Mouse (Mus musculus) hindbrain, embryonic 16.5 days (tissue): ENCODE results near the gene Lrrc19. TPM values are rescaled to one million over a fixed set of nuclear protein-coding genes. Genes with fewer than 3 reads are reported as not detected.
A peak's percentile ranks its signal among the peaks of the same experiment; 100 is the strongest.
"Not testable (repeated sequence)": the region's sequence is repeated elsewhere in the genome, so short reads cannot be mapped to it uniquely, and the experiment has no call there.

Source experiments
- ATAC-seq: fragments of 200-750 bp; cut with Nextera tagmentation; 2 replicates; pipeline ENCODE4 v1.8.0; 2017; ENCODE audit warnings: moderate TSS enrichment, moderate library complexity
- H3K27ac ChIP-seq: fragments of 300-500 bp; sonication (generic); 2 replicates; pipeline ENCODE4 v1.5.1; 2014; ENCODE audit warnings: low read depth, mild to moderate bottlenecking, control low read depth, low read length, moderate library complexity
- H3K27me3 ChIP-seq: fragments of 300-500 bp; sonication (generic); replicated peaks from 2 replicates; pipeline ENCODE4 v1.6.1; 2014; ENCODE audit warnings: low read length; ENCODE audit not compliant: control insufficient read depth, insufficient read depth
- H3K36me3 ChIP-seq: fragments of 300-500 bp; sonication (generic); 2 replicates; pipeline ENCODE4 v1.6.1; 2014; ENCODE audit warnings: mild to moderate bottlenecking, low read length, moderate library complexity, mixed read lengths; ENCODE audit not compliant: control insufficient read depth, insufficient read depth
- H3K4me1 ChIP-seq: fragments of 300-500 bp; sonication (generic); 2 replicates; pipeline ENCODE4 v1.6.1; 2014; ENCODE audit warnings: low read depth, low read length; ENCODE audit not compliant: control insufficient read depth, insufficient read depth
- H3K4me2 ChIP-seq: fragments of 300-500 bp; sonication (generic); 2 replicates; pipeline ENCODE4 v1.6.1; 2014; ENCODE audit warnings: mild to moderate bottlenecking, low read length, control low read depth, moderate library complexity
- H3K4me3 ChIP-seq: fragments of 300-500 bp; sonication (generic); 2 replicates; pipeline ENCODE4 v1.5.1; 2014; ENCODE audit warnings: mild to moderate bottlenecking, low read length, control low read depth, moderate library complexity
- H3K9ac ChIP-seq: fragments of 300-500 bp; sonication (generic); 2 replicates; pipeline ENCODE4 v1.6.1; 2014; ENCODE audit warnings: low read depth, mild to moderate bottlenecking, control low read depth, low read length, moderate library complexity
- H3K9me3 ChIP-seq: fragments of 300-500 bp; sonication (generic); 2 replicates; pipeline ENCODE4 v1.6.1; 2014; ENCODE audit warnings: mild to moderate bottlenecking, low read length, moderate library complexity; ENCODE audit not compliant: control insufficient read depth
- whole genome bisulfite sequencing: fragments of 180-500 bp; shearing (Covaris S2); extraction: QIAGEN DNeasy Blood & Tissue Kit; methylation state at CpG from one replicate; pipeline ENCODE4 v1.1.7; 2014; 5-methylcytosine and 5-hydroxymethylcytosine counted together
- polyA plus RNA-seq: library from polyadenylated mRNA; unstranded; fragments of >200 nt; fragmentation: Nextera tagmentation; extraction: Ambion mirVana; gene quantifications from 2 replicates; pipeline ENCODE4 v1.2.1, GENCODE M21; 2015

The Lrrc19 gene
- polyA plus RNA-seq, 1 experiment from 2014 or later = 0.21 TPM

- H3K9me3 ChIP-seq, H3K9ac ChIP-seq, ATAC-seq, H3K27ac ChIP-seq, H3K4me1 ChIP-seq, H3K4me2 ChIP-seq, H3K36me3 ChIP-seq, H3K27me3 ChIP-seq, H3K4me3 ChIP-seq: not testable (repeated sequence)
- 96% methylated on average over 5 of the region's 5 CpGs for WGBS
Measured at GRCm38 (mm10) chr4:94650426-94651175, 657 bp upstream of the Lrrc19 start.

GRCm38 (mm10) chr4:94643141-94643540, 6.8 kb downstream of the Lrrc19 start:
- ATAC-seq = no peak
- H3K36me3 ChIP-seq = no peaks in the 10 kb centered on the region
- no peak overlapping the region for H3K4me2 ChIP-seq
- H3K4me1 ChIP-seq = no peaks in the 10 kb centered on the region
- H3K27ac ChIP-seq = no peak overlapping the region
- no peaks in the 10 kb centered on the region for H3K27me3 ChIP-seq
- no peak overlapping the region for H3K9ac ChIP-seq
- no peaks in the 10 kb centered on the region for H3K9me3 ChIP-seq
- 95% methylated on average over 2 of the region's 2 CpGs for WGBS
- no peak overlapping the region for H3K4me3 ChIP-seq

- Histone ChIP-seq H3K27ac (no peak overlapping the region), H3K4me3 (no peak overlapping the region), H3K4me1 (peaks cover 6% of the 10 kb centered on the region), H3K27me3 (no peaks in the 10 kb centered on the region), H3K36me3 (no peaks in the 10 kb centered on the region), H3K4me2 (no peak overlapping the region), H3K9me3 (no peaks in the 10 kb centered on the region), H3K9ac (no peak overlapping the region)
- 90% methylated on average over 2 of the region's 2 CpGs for WGBS
- ATAC-seq = no peak
Measured at GRCm38 (mm10) chr4:94620077-94620476, 29.9 kb downstream of the Lrrc19 start.

- Histone ChIP-seq H3K4me1 (peaks cover 6% of the 10 kb centered on the region), H3K9ac (peak overlapping the region; percentile 78), H3K27me3 (no peaks in the 10 kb centered on the region), H3K4me3 (peak overlapping the region; percentile 75), H3K27ac (peak overlapping the region; percentile 77), H3K36me3 (no peaks in the 10 kb centered on the region), H3K9me3 (no peaks in the 10 kb centered on the region), H3K4me2 (peak overlapping the region; percentile 60)
- ATAC-seq = peak; percentile 88
- under 1% methylated on average over 18 of the region's 18 CpGs for WGBS
Measured at GRCm38 (mm10) chr4:94614627-94615006, 35.3 kb downstream of the Lrrc19 start.

GRCm38 (mm10) chr4:94613972-94614626, 35.8 kb downstream of the Lrrc19 start, which contains the start of gene Ift74:
Gene Ift74 (plus strand): TSS chr4:94614491.
- peak within 1 kb of the TSS; percentile 78 for H3K9ac ChIP-seq
- no peaks in the 10 kb centered on the region for H3K9me3 ChIP-seq
- H3K36me3 ChIP-seq = no peaks in the 10 kb centered on the region
- no peaks in the 10 kb centered on the region for H3K27me3 ChIP-seq
- H3K27ac ChIP-seq = peak within 1 kb of the TSS; percentile 77
- peak within 1 kb of the TSS; percentile 60 for H3K4me2 ChIP-seq
- WGBS = 2% methylated on average over 29 of the region's 29 CpGs
- peaks cover 6% of the 10 kb centered on the region for H3K4me1 ChIP-seq
- ATAC-seq = peak; percentile 100
- peak within 1 kb of the TSS; percentile 75 for H3K4me3 ChIP-seq

- H3K27ac ChIP-seq = no peak overlapping the region
- ATAC-seq = no peak
- 74% methylated on average over 3 of the region's 3 CpGs for WGBS
- H3K9ac ChIP-seq = no peak overlapping the region
- H3K9me3 ChIP-seq = no peaks in the 10 kb centered on the region
- H3K36me3 ChIP-seq = no peaks in the 10 kb centered on the region
- no peak overlapping the region for H3K4me2 ChIP-seq
- peaks cover 2% of the 10 kb centered on the region for H3K4me1 ChIP-seq
- no peaks in the 10 kb centered on the region for H3K27me3 ChIP-seq
- H3K4me3 ChIP-seq = no peak overlapping the region
Measured at GRCm38 (mm10) chr4:94610339-94610738, 39.6 kb downstream of the Lrrc19 start.

GRCm38 (mm10) chr4:94605591-94605990, 44.4 kb downstream of the Lrrc19 start:
- Histone ChIP-seq H3K9ac (no peak overlapping the region), H3K9me3 (no peaks in the 10 kb centered on the region), H3K36me3 (no peaks in the 10 kb centered on the region), H3K4me2 (no peak overlapping the region), H3K4me3 (no peak overlapping the region), H3K27me3 (no peaks in the 10 kb centered on the region), H3K4me1 (peaks cover 13% of the 10 kb centered on the region), H3K27ac (no peak overlapping the region)
- WGBS = 95% methylated on average over 2 of the region's 2 CpGs
- ATAC-seq = no peak

GRCm38 (mm10) chr4:94604452-94605019, 45.4 kb downstream of the Lrrc19 start:
- no peak overlapping the region for H3K4me3 ChIP-seq
- peaks cover 15% of the 10 kb centered on the region for H3K4me1 ChIP-seq
- H3K36me3 ChIP-seq = no peaks in the 10 kb centered on the region
- 91% methylated on average over 2 of the region's 2 CpGs for WGBS
- H3K9ac ChIP-seq = no peak overlapping the region
- H3K9me3 ChIP-seq = no peaks in the 10 kb centered on the region
- H3K4me2 ChIP-seq = no peak overlapping the region
- H3K27me3 ChIP-seq = no peaks in the 10 kb centered on the region
- no peak for ATAC-seq
- no peak overlapping the region for H3K27ac ChIP-seq

- peak; percentile 100 for ATAC-seq
- peaks cover 15% of the 10 kb centered on the region for H3K4me1 ChIP-seq
- H3K4me2 ChIP-seq = peak within 1 kb of the TSS; percentile 84
- peak within 1 kb of the TSS; percentile 97 for H3K4me3 ChIP-seq
- H3K27ac ChIP-seq = peak within 1 kb of the TSS; percentile 95
- peak within 1 kb of the TSS; percentile 94 for H3K9ac ChIP-seq
- no peaks in the 10 kb centered on the region for H3K27me3 ChIP-seq
- H3K36me3 ChIP-seq = no peaks in the 10 kb centered on the region
- under 1% methylated on average over 60 of the region's 61 CpGs for WGBS
- H3K9me3 ChIP-seq = no peaks in the 10 kb centered on the region
Measured at GRCm38 (mm10) chr4:94603031-94603629, 46.8 kb downstream of the Lrrc19 start, which contains the start of gene Plaa. Gene Plaa (minus strand): TSS chr4:94603244.
